Mouse (Mus musculus): ENCODE measurements around the gene Hist1h1e. TPM values are rescaled to one million over a fixed set of nuclear protein-coding genes. Genes with fewer than 3 reads are reported as not detected.
A peak's percentile ranks its signal among the peaks of the same experiment; 100 is the strongest.
"Not testable (repeated sequence)": the region's sequence is repeated elsewhere in the genome, so short reads cannot be mapped to it uniquely, and the experiment has no call there.

Gene Hist1h1e
- total RNA-seq, 2 experiments from 2014 or later = 62.5 to 68.0 TPM

- DNase-seq (ENCODE audit: extremely low spot score in 1 of 2, low spot score in 2 of 2) = no peak
- intact Hi-C loops (cut with DNase I) = no loop called here
Observed at GRCm38 (mm10) chr13:23595185-23595584, 27.2 kb downstream of the Hist1h1e start.

GRCm38 (mm10) chr13:23593051-23593770 is 29.1 kb downstream of the Hist1h1e start:
- intact Hi-C loops (cut with DNase I) = no loop called here
- no peak for DNase-seq (ENCODE audit: extremely low spot score in 1 of 2, low spot score in 2 of 2)

- intact Hi-C loops (cut with DNase I) = no loop called here
- DNase-seq (ENCODE audit: extremely low spot score in 1 of 2, low spot score in 2 of 2) = no peak
Observed at GRCm38 (mm10) chr13:23592614-23593013, 29.7 kb downstream of the Hist1h1e start.

- intact Hi-C loops (cut with DNase I); DNase-seq (ENCODE audit: extremely low spot score in 1 of 2, low spot score in 2 of 2): not testable (repeated sequence)
Observed at GRCm38 (mm10) chr13:23591886-23592285, 30.5 kb downstream of the Hist1h1e start.

- no peak for DNase-seq (ENCODE audit: extremely low spot score in 1 of 2, low spot score in 2 of 2)
- intact Hi-C loops (cut with DNase I) = no loop called here
Observed at GRCm38 (mm10) chr13:23591206-23591605, 31.2 kb downstream of the Hist1h1e start.

GRCm38 (mm10) chr13:23586940-23587225 is 35.5 kb downstream of the Hist1h1e start:
- DNase-seq (ENCODE audit: extremely low spot score in 1 of 2, low spot score in 2 of 2) = no peak
- intact Hi-C loops (cut with DNase I) = no loop called here

GRCm38 (mm10) chr13:23586099-23586939 is 36.0 kb downstream of the Hist1h1e start:
- DNase-seq (ENCODE audit: extremely low spot score in 1 of 2, low spot score in 2 of 2) = no peak
- intact Hi-C loops (cut with DNase I) = no loop called here

- intact Hi-C loops (cut with DNase I) = not testable (repeated sequence)
Observed at GRCm38 (mm10) chr13:23585442-23586098, 36.8 kb downstream of the Hist1h1e start.

GRCm38 (mm10) chr13:23585029-23585441 is 37.3 kb downstream of the Hist1h1e start:
- intact Hi-C loops (cut with DNase I) = no loop called here
- peak; percentile 44 to 76 for DNase-seq (ENCODE audit: extremely low spot score in 1 of 2, low spot score in 2 of 2)

More at GRCm38 (mm10) chr13:23585442-23586098, 36.8 kb downstream of the Hist1h1e start:
- peak; percentile 71 to 84 for DNase-seq (ENCODE audit: extremely low spot score in 1 of 2, low spot score in 2 of 2)

- no peak for DNase-seq (ENCODE audit: extremely low spot score in 1 of 2, low spot score in 2 of 2)
- intact Hi-C loops (cut with DNase I) = loop anchor here (5.0 kb wide), 2 partner anchors 98 to 153 kb away; partner anchors contain the start of genes Hist1h1c, Hist1h2ac and Hist1h2bc
Observed at GRCm38 (mm10) chr13:23584331-23584730, 38.0 kb downstream of the Hist1h1e start.

GRCm38 (mm10) chr13:23583387-23584068 is 38.8 kb downstream of the Hist1h1e start:
- intact Hi-C loops (cut with DNase I) = loop anchor here (5.0 kb wide), 2 partner anchors 99 to 154 kb away; partner anchors contain the start of genes Hist1h1c, Hist1h2ac and Hist1h2bc
- no peak for DNase-seq (ENCODE audit: extremely low spot score in 1 of 2, low spot score in 2 of 2)

- intact Hi-C loops (cut with DNase I) = loop anchor here (5.0 kb wide), 2 partner anchors 100 to 155 kb away; partner anchors contain the start of genes Hist1h1c, Hist1h2ac and Hist1h2bc
- DNase-seq (ENCODE audit: extremely low spot score in 1 of 2, low spot score in 2 of 2) = no peak
Observed at GRCm38 (mm10) chr13:23582219-23583056, 39.9 kb downstream of the Hist1h1e start.

- intact Hi-C loops (cut with DNase I) = loop anchor here (5.0 kb wide), 2 partner anchors 101 to 156 kb away; partner anchors contain the start of genes Hist1h1c, Hist1h2ac and Hist1h2bc
- peak; percentile 93 to 99 for DNase-seq (ENCODE audit: extremely low spot score in 1 of 2, low spot score in 2 of 2)
Observed at GRCm38 (mm10) chr13:23581408-23582218, 40.7 kb downstream of the Hist1h1e start, which contains the start of gene Hist1h4d. TSS of gene Hist1h4d (plus strand) at chr13:23581598.

- intact Hi-C loops (cut with DNase I) = no loop called here
- DNase-seq (ENCODE audit: extremely low spot score in 1 of 2, low spot score in 2 of 2) = no peak
Observed at GRCm38 (mm10) chr13:23577835-23578234, 44.5 kb downstream of the Hist1h1e start.

- intact Hi-C loops (cut with DNase I) = no loop called here
- DNase-seq (ENCODE audit: extremely low spot score in 1 of 2, low spot score in 2 of 2) = no peak
Observed at GRCm38 (mm10) chr13:23576906-23577639, 45.3 kb downstream of the Hist1h1e start.

GRCm38 (mm10) chr13:23576351-23576881 is 45.9 kb downstream of the Hist1h1e start:
- intact Hi-C loops (cut with DNase I) = no loop called here
- DNase-seq (ENCODE audit: extremely low spot score in 1 of 2, low spot score in 2 of 2) = no peak

Measured in left cerebral cortex, postnatal 10 days (tissue).